Mouse (Mus musculus) liver, embryonic 13.5 days (tissue): ENCODE results near the gene Xpo6. TPM values are rescaled to one million over a fixed set of nuclear protein-coding genes. Genes with fewer than 3 reads are reported as not detected.

ENCODE experiments used
- ATAC-seq: fragments of 200-750 bp; cut with Nextera tagmentation; 2 replicates; pipeline ENCODE4 v1.8.0; 2017; ENCODE audit warnings: low read depth, mild to moderate bottlenecking, moderate number of reproducible peaks, moderate library complexity
- DNase-seq: peaks from one replicate; pipeline ENCODE4 v3.0.0; 2022
- H3K27ac ChIP-seq: fragments of 300-500 bp; sonication (generic); 2 replicates; pipeline ENCODE4 v1.5.1; 2015; ENCODE audit warnings: moderate library complexity, mild to moderate bottlenecking, inconsistent platforms
- H3K27me3 ChIP-seq: fragments of 300-500 bp; sonication (generic); 2 replicates; pipeline ENCODE4 v1.6.1; 2015; ENCODE audit warnings: mild to moderate bottlenecking, inconsistent platforms
- H3K36me3 ChIP-seq: fragments of 300-500 bp; sonication (generic); 2 replicates; pipeline ENCODE4 v1.6.1; 2015; ENCODE audit warnings: mild to moderate bottlenecking, inconsistent platforms
- H3K4me1 ChIP-seq: fragments of 300-500 bp; sonication (generic); replicated peaks from 2 replicates; pipeline ENCODE4 v1.6.1; 2015; ENCODE audit warnings: inconsistent platforms
- H3K4me2 ChIP-seq: fragments of 300-500 bp; sonication (generic); 2 replicates; pipeline ENCODE4 v1.6.1; 2015; ENCODE audit warnings: inconsistent platforms, mild to moderate bottlenecking, moderate library complexity
- H3K4me3 ChIP-seq: fragments of 300-500 bp; sonication (generic); replicated peaks from 2 replicates; pipeline ENCODE4 v1.5.1; 2015; ENCODE audit warnings: mild to moderate bottlenecking, inconsistent platforms
- H3K9ac ChIP-seq: fragments of 300-500 bp; sonication (generic); 2 replicates; pipeline ENCODE4 v1.6.1; 2015; ENCODE audit warnings: mild to moderate bottlenecking, inconsistent platforms
- H3K9me3 ChIP-seq: fragments of 300-500 bp; sonication (generic); replicated peaks from 2 replicates; pipeline ENCODE4 v1.6.1; 2016; ENCODE audit warnings: inconsistent platforms
- WGBS: fragments of 180-500 bp; shearing (Covaris S2); methylation state at CpG from one replicate; pipeline ENCODE4 v1.1.7; 2015; ENCODE audit not compliant: insufficient replicate concordance; 5-methylcytosine and 5-hydroxymethylcytosine counted together
- polyA plus RNA-seq: library from polyadenylated mRNA; unstranded; fragments of >200 nt; fragmentation: Nextera tagmentation; extraction: Ambion mirVana; gene quantifications from 2 replicates; pipeline ENCODE4 v1.2.1, GENCODE M21; 2015

The Xpo6 gene
- polyA plus RNA-seq, 1 experiment from 2014 or later: 19.5 TPM

GRCm38 (mm10) chr7:126127673-126128072, 72.6 kb downstream of the Xpo6 start:
- peaks cover 19% of the 10 kb centered on the region for H3K4me1 ChIP-seq
- peaks cover 88% of the 10 kb centered on the region for H3K36me3 ChIP-seq
- no peaks in the 10 kb centered on the region for H3K27me3 ChIP-seq
- H3K4me2 ChIP-seq: no peak overlapping the region
- no peak overlapping the region for H3K9ac ChIP-seq
- no peak overlapping the region for H3K27ac ChIP-seq
- H3K9me3 ChIP-seq: no peaks in the 10 kb centered on the region
- no peak for ATAC-seq
- no peak for DNase-seq
- 91% methylated on average over 2 of the region's 2 CpGs for WGBS
- no peak overlapping the region for H3K4me3 ChIP-seq

- Histone ChIP-seq H3K4me1 (peaks cover 19% of the 10 kb centered on the region), H3K4me3 (no peak overlapping the region), H3K36me3 (peaks cover 91% of the 10 kb centered on the region), H3K9ac (no peak overlapping the region), H3K4me2 (no peak overlapping the region), H3K27me3 (no peaks in the 10 kb centered on the region), H3K9me3 (no peaks in the 10 kb centered on the region), H3K27ac (no peak overlapping the region)
- DNase-seq: peak; percentile 24
- ATAC-seq: peak; percentile 90
- 16% methylated on average over 3 of the region's 3 CpGs for WGBS
Observed at GRCm38 (mm10) chr7:126126502-126126901, 73.8 kb downstream of the Xpo6 start.

- DNase-seq (no peak), ATAC-seq (0 out of 2 replicates have a peak, but pooled peaks have one; percentile 36)
- peaks cover 83% of the 10 kb centered on the region for H3K36me3 ChIP-seq
- WGBS: 91% methylated on average over 4 of the region's 4 CpGs
- no peak overlapping the region for H3K27ac ChIP-seq
- no peak overlapping the region for H3K4me2 ChIP-seq
- H3K27me3 ChIP-seq: no peaks in the 10 kb centered on the region
- no peak overlapping the region for H3K9ac ChIP-seq
- peaks cover 8% of the 10 kb centered on the region for H3K4me1 ChIP-seq
- no peak overlapping the region for H3K4me3 ChIP-seq
- no peaks in the 10 kb centered on the region for H3K9me3 ChIP-seq
Observed at GRCm38 (mm10) chr7:126121533-126121932, 78.8 kb downstream of the Xpo6 start.

GRCm38 (mm10) chr7:126119819-126120218, 80.5 kb downstream of the Xpo6 start:
- no peak for DNase-seq
- no peak for ATAC-seq
- no peak overlapping the region for H3K9ac ChIP-seq
- no peak overlapping the region for H3K4me2 ChIP-seq
- no peak overlapping the region for H3K4me3 ChIP-seq
- no peak overlapping the region for H3K27ac ChIP-seq
- no peaks in the 10 kb centered on the region for H3K4me1 ChIP-seq
- no peaks in the 10 kb centered on the region for H3K27me3 ChIP-seq
- 78% methylated on average over 6 of the region's 6 CpGs for WGBS
- peaks cover 79% of the 10 kb centered on the region for H3K36me3 ChIP-seq
- no peaks in the 10 kb centered on the region for H3K9me3 ChIP-seq

GRCm38 (mm10) chr7:126113263-126113662, 87.0 kb downstream of the Xpo6 start:
- no peak for DNase-seq
- H3K27me3 ChIP-seq: no peaks in the 10 kb centered on the region
- peaks cover 76% of the 10 kb centered on the region for H3K36me3 ChIP-seq
- ATAC-seq: no peak
- H3K9ac ChIP-seq: no peak overlapping the region
- H3K4me2 ChIP-seq: no peak overlapping the region
- WGBS: 88% methylated on average over 4 of the region's 4 CpGs
- H3K4me1 ChIP-seq: peaks cover 10% of the 10 kb centered on the region
- no peak overlapping the region for H3K4me3 ChIP-seq
- H3K9me3 ChIP-seq: no peaks in the 10 kb centered on the region
- no peak overlapping the region for H3K27ac ChIP-seq

- H3K4me2 ChIP-seq: no peak overlapping the region
- H3K9ac ChIP-seq: no peak overlapping the region
- peaks cover 10% of the 10 kb centered on the region for H3K4me1 ChIP-seq
- no peak overlapping the region for H3K4me3 ChIP-seq
- WGBS: 55% methylated on average over 2 of the region's 2 CpGs
- no peak overlapping the region for H3K27ac ChIP-seq
- peaks cover 89% of the 10 kb centered on the region for H3K36me3 ChIP-seq
- H3K27me3 ChIP-seq: no peaks in the 10 kb centered on the region
- DNase-seq: no peak
- H3K9me3 ChIP-seq: no peaks in the 10 kb centered on the region
- peak; percentile 58 for ATAC-seq
Observed at GRCm38 (mm10) chr7:126111230-126111629, 89.1 kb downstream of the Xpo6 start.

GRCm38 (mm10) chr7:126109898-126110297, 90.4 kb downstream of the Xpo6 start:
- Histone ChIP-seq H3K27ac (no peak overlapping the region), H3K4me2 (no peak overlapping the region), H3K9me3 (no peaks in the 10 kb centered on the region), H3K4me1 (peaks cover 10% of the 10 kb centered on the region), H3K27me3 (no peaks in the 10 kb centered on the region), H3K9ac (no peak overlapping the region), H3K4me3 (no peak overlapping the region), H3K36me3 (peaks cover 90% of the 10 kb centered on the region)
- DNase-seq: no peak
- ATAC-seq: no peak
- 80% methylated on average over 3 of the region's 3 CpGs for WGBS

- no peak overlapping the region for H3K9ac ChIP-seq
- peaks cover 68% of the 10 kb centered on the region for H3K36me3 ChIP-seq
- ATAC-seq (no peak), DNase-seq (no peak)
- no peaks in the 10 kb centered on the region for H3K27me3 ChIP-seq
- H3K4me3 ChIP-seq: no peak overlapping the region
- no peak overlapping the region for H3K27ac ChIP-seq
- no peaks in the 10 kb centered on the region for H3K4me1 ChIP-seq
- no peaks in the 10 kb centered on the region for H3K9me3 ChIP-seq
- H3K4me2 ChIP-seq: no peak overlapping the region
- 90% methylated on average over 11 of the region's 11 CpGs for WGBS
Observed at GRCm38 (mm10) chr7:126100440-126100839, 99.9 kb downstream of the Xpo6 start.

GRCm38 (mm10) chr7:126099835-126100234, 100.5 kb downstream of the Xpo6 start:
- no peak overlapping the region for H3K27ac ChIP-seq

GRCm38 (mm10) chr7:126099163-126099775, 101.0 kb downstream of the Xpo6 start:
- H3K4me3 ChIP-seq: no peak overlapping the region
- DNase-seq (no peak), ATAC-seq (no peak)
- H3K9me3 ChIP-seq: no peaks in the 10 kb centered on the region
- WGBS: 82% methylated on average over 7 of the region's 7 CpGs
- H3K27ac ChIP-seq: no peak overlapping the region
- no peaks in the 10 kb centered on the region for H3K4me1 ChIP-seq
- peaks cover 58% of the 10 kb centered on the region for H3K36me3 ChIP-seq
- H3K4me2 ChIP-seq: no peak overlapping the region
- H3K9ac ChIP-seq: no peak overlapping the region
- no peaks in the 10 kb centered on the region for H3K27me3 ChIP-seq

More at GRCm38 (mm10) chr7:126099835-126100234, 100.5 kb downstream of the Xpo6 start:
- no peak overlapping the region for H3K9ac ChIP-seq
- no peaks in the 10 kb centered on the region for H3K4me1 ChIP-seq
- WGBS: 81% methylated on average over 2 of the region's 2 CpGs
- H3K36me3 ChIP-seq: peaks cover 63% of the 10 kb centered on the region
- H3K4me3 ChIP-seq: no peak overlapping the region
- ATAC-seq (no peak), DNase-seq (no peak)
- H3K27me3 ChIP-seq: no peaks in the 10 kb centered on the region
- no peaks in the 10 kb centered on the region for H3K9me3 ChIP-seq
- no peak overlapping the region for H3K4me2 ChIP-seq

GRCm38 (mm10) chr7:126097219-126097915, 102.9 kb downstream of the Xpo6 start:
- no peak for DNase-seq
- no peaks in the 10 kb centered on the region for H3K9me3 ChIP-seq
- ATAC-seq: no peak
- WGBS: 60% methylated on average over 7 of the region's 9 CpGs
- H3K9ac ChIP-seq: no peak overlapping the region
- H3K36me3 ChIP-seq: peaks cover 40% of the 10 kb centered on the region
- no peak overlapping the region for H3K4me3 ChIP-seq
- no peak overlapping the region for H3K4me2 ChIP-seq
- H3K27me3 ChIP-seq: no peaks in the 10 kb centered on the region
- no peaks in the 10 kb centered on the region for H3K4me1 ChIP-seq
- H3K27ac ChIP-seq: no peak overlapping the region

- no peaks in the 10 kb centered on the region for H3K9me3 ChIP-seq
- no peak overlapping the region for H3K27ac ChIP-seq
- H3K9ac ChIP-seq: no peak overlapping the region
- no peak overlapping the region for H3K4me2 ChIP-seq
- peaks cover 32% of the 10 kb centered on the region for H3K36me3 ChIP-seq
- H3K4me1 ChIP-seq: no peaks in the 10 kb centered on the region
- no peak overlapping the region for H3K4me3 ChIP-seq
- 43% methylated on average over 5 of the region's 5 CpGs for WGBS
- no peak for ATAC-seq
- H3K27me3 ChIP-seq: no peaks in the 10 kb centered on the region
- no peak for DNase-seq
Observed at GRCm38 (mm10) chr7:126096596-126096995, 103.7 kb downstream of the Xpo6 start.
